23 mouse cellular contexts compared by ENCODE assay signal in the genomic region with DNA sequence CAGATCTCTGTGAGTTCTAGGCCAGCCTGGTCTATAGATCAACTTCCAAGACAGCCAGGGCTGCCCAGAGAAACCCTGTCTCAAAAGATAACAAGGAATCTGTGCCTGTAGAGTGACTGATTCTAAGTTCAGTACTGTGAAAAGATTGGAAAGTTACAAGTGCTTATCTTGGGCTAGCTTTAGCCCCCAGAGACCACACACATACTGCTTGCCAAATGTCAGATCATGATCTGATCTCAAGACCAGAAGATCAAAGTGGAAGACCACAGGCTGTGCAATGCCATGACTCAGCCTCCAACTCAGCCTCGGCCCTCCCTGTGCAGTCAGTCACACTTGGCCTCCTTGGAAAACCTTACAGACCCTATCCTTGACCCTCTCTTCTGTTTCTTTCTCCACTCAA. TPM values are rescaled to one million over a fixed set of nuclear protein-coding genes. Genes with fewer than 3 reads are reported as not detected.
DNase-seq lines count a peak whose midpoint lies in the region; ATAC-seq and TF ChIP-seq lines count a peak whose summit lies in the region.
"Had no signal": no experiment of that assay in that cellular context is flagged by ENCODE, and none has a peak within 500 bp of the region (broad histone marks: within the 10 kb centered on the region; RNA-seq: fewer than 3 reads in every experiment).

No protein-coding gene starts in this region.

- ATAC-seq in G1E (ENCODE audit: extremely low read depth, insufficient number of reproducible peaks, low FRiP score, poor library complexity, severe bottlenecking): peak; percentile 22; the same call in 1 of the 2 replicates
- no peak for ATAC-seq in kidney, embryonic 14.5 days (ENCODE audit: low FRiP score, low TSS enrichment)
- ATAC-seq: forebrain, embryonic 14.5 days; intestine, embryonic 16.5 days had no signal

- no peak overlapping the region for H3K4me2 ChIP-seq in kidney, embryonic 14.5 days (replicated peaks; ENCODE audit: low read depth, low read length)
- H3K4me2 ChIP-seq: embryonic facial prominence, embryonic 15.5 days; heart, embryonic 13.5 days; hindbrain, embryonic 15.5 days had no signal

- peaks cover 93% of the 10 kb centered on the region for H3K36me3 ChIP-seq in G1E (replicated peaks)
- peaks cover 82% of the 10 kb centered on the region for H3K36me3 ChIP-seq in kidney, embryonic 14.5 days (ENCODE audit: control insufficient read depth, insufficient read depth, low read length)

- 89% methylated on average over 1 of the region's 1 CpGs for WGBS in kidney, embryonic 14.5 days

- H3K4me3 ChIP-seq in layer of hippocampus, adult 2 months: no peak overlapping the region
- no peak overlapping the region for H3K4me3 ChIP-seq in G1E (ENCODE audit: low read depth, low read length)
- no peak overlapping the region for H3K4me3 ChIP-seq in kidney, embryonic 14.5 days (ENCODE audit: low read length)
- H3K4me3 ChIP-seq: embryonic facial prominence, embryonic 15.5 days; erythroblast, embryonic 14.5 days; forebrain, embryonic 10.5 days; heart, embryonic 13.5 days; hindbrain, embryonic 15.5 days had no signal

- peak; percentile 41 to 77 for DNase-seq in adrenal gland, adult (ENCODE audit: inconsistent age in 2 of 2, low spot score in 1 of 2)
- no peak for DNase-seq in adrenal gland, postnatal 10 days
- DNase-seq in layer of hippocampus, adult 2 months (ENCODE audit: low spot score in 2 of 2): no peak
- no peak for DNase-seq in layer of hippocampus, adult 8-10 months (ENCODE audit: low spot score in 2 of 2)
- no peak for DNase-seq in G1E (ENCODE audit: low spot score)
- DNase-seq in frontal cortex, adult 2 months (ENCODE audit: extremely low spot score in 1 of 2, low spot score in 1 of 2): no peak
- DNase-seq: cerebellum, adult 2 months; cerebellum, postnatal 10 days; gastrocnemius, postnatal 36 days; heart, adult 11 months; heart, postnatal 36 days had no signal

- no peaks in the 10 kb centered on the region for H3K9me3 ChIP-seq in G1E (replicated peaks)
- H3K9me3 ChIP-seq in kidney, embryonic 14.5 days (ENCODE audit: control insufficient read depth, low read length): no peaks in the 10 kb centered on the region
- H3K9me3 ChIP-seq: embryonic facial prominence, embryonic 15.5 days; forebrain, embryonic 10.5 days; heart, embryonic 13.5 days; hindbrain, embryonic 15.5 days had no signal

- no peaks in the 10 kb centered on the region for H3K27me3 ChIP-seq in G1E (ENCODE audit: insufficient read depth, low read length)
- no peaks in the 10 kb centered on the region for H3K27me3 ChIP-seq in kidney, embryonic 14.5 days (ENCODE audit: control insufficient read depth, insufficient read depth, low read length)
- H3K27me3 ChIP-seq: CH12.LX; embryonic facial prominence, embryonic 15.5 days; heart, embryonic 13.5 days; hindbrain, embryonic 15.5 days had no signal

- no peak for TF ChIP-seq CTCF in layer of hippocampus, adult 2 months (conservative IDR thresholded peaks at IDR 0.05)
- TF ChIP-seq CTCF in G1E (IDR thresholded peaks at IDR 0.05; ENCODE audit: low read depth, low read length): no peak

- H3K27ac ChIP-seq in layer of hippocampus, adult 2 months: peak overlapping the region; percentile 36; the same call in 1 of the 2 replicates
- no peak overlapping the region for H3K27ac ChIP-seq in kidney, embryonic 14.5 days (ENCODE audit: low read depth, low read length)
- H3K27ac ChIP-seq: embryonic facial prominence, embryonic 15.5 days; forebrain, embryonic 10.5 days; heart, embryonic 13.5 days; hindbrain, embryonic 15.5 days had no signal

- no peak overlapping the region for H3K9ac ChIP-seq in kidney, embryonic 14.5 days (ENCODE audit: low read depth, low read length)
- H3K9ac ChIP-seq: embryonic facial prominence, embryonic 15.5 days; heart, embryonic 13.5 days; hindbrain, embryonic 15.5 days had no signal

- peaks cover 15% of the 10 kb centered on the region for H3K4me1 ChIP-seq in G1E (ENCODE audit: insufficient read depth, low read depth, low read length)
- H3K4me1 ChIP-seq in kidney, embryonic 14.5 days (ENCODE audit: control insufficient read depth, insufficient read depth, low read length): no peaks in the 10 kb centered on the region
- H3K4me1 ChIP-seq: embryonic facial prominence, embryonic 15.5 days; forebrain, embryonic 10.5 days; heart, embryonic 13.5 days; hindbrain, embryonic 15.5 days had no signal

RNA-seq across cellular contexts. Expression of gene Gm20671, which starts 7.6 kb away (rescaled TPM):
- not detected for total RNA-seq in adrenal gland, postnatal 10 days (2021)
- not detected for total RNA-seq in layer of hippocampus, adult 2 months (2021)
- total RNA-seq in layer of hippocampus, adult 8-10 months (2022): not detected
- total RNA-seq in G1E (2014; fragmentation: Nextera tagmentation) (2.3 TPM in 1 of 2 replicates, not detected in the other), G1E (2017) (not detected in 2 replicates)
- 3.7 and 12.9 TPM in 2 replicates for polyA plus RNA-seq in G1E (2012)
- polyA plus RNA-seq in frontal cortex, adult 2 months (2012; rRNA removed): not detected in 2 replicates
- not detected in 2 replicates for polyA plus RNA-seq in kidney, embryonic 14.5 days (2014; fragmentation: Nextera tagmentation; extraction: Ambion mirVana)
- polyA plus RNA-seq: embryonic facial prominence, embryonic 11.5 days; embryonic facial prominence, embryonic 15.5 days; forebrain, embryonic 10.5 days; forebrain, embryonic 14.5 days; heart, embryonic 13.5 days; heart, postnatal 0 days; hindbrain, embryonic 11.5 days; hindbrain, embryonic 15.5 days; intestine, embryonic 16.5 days had no signal

RNA-seq across cellular contexts. Expression of gene Prr14l, which starts 19.6 kb away (rescaled TPM):
- 10 to 100 TPM; 21.4 to 25.0 TPM for total RNA-seq in adrenal gland, postnatal 10 days (2021)
- total RNA-seq in layer of hippocampus, adult 2 months (2021): 10 to 100 TPM; 50.4 to 58.9 TPM
- 10 to 100 TPM; 42.3 to 65.8 (median 48.6) TPM for total RNA-seq in layer of hippocampus, adult 8-10 months (2022)
- 64.2 and 68.9 TPM in 2 replicates for total RNA-seq in G1E (2014; fragmentation: Nextera tagmentation)
- 35.8 and 40.3 TPM in 2 replicates for total RNA-seq in G1E (2017)
- 30.7 and 33.0 TPM in 2 replicates for polyA plus RNA-seq in G1E (2012)
- polyA plus RNA-seq in frontal cortex, adult 2 months (2012; rRNA removed): 15.0 and 15.2 TPM in 2 replicates
- polyA plus RNA-seq in kidney, embryonic 14.5 days (2014; fragmentation: Nextera tagmentation; extraction: Ambion mirVana): 12.6 and 20.7 TPM in 2 replicates

RNA-seq across cellular contexts. Expression of gene Depdc5, which starts 29.0 kb away (rescaled TPM):
- total RNA-seq in adrenal gland, postnatal 10 days (2021): 10 to 100 TPM; 30.1 to 38.4 TPM
- total RNA-seq in layer of hippocampus, adult 2 months (2021): 10 to 100 TPM; 67.8 to 73.2 TPM
- 10 to 100 TPM; 68.2 to 75.3 (median 72.5) TPM for total RNA-seq in layer of hippocampus, adult 8-10 months (2022)
- total RNA-seq in G1E (2014; fragmentation: Nextera tagmentation) (46.1 and 52.4 TPM in 2 replicates), G1E (2017) (24.6 and 27.2 TPM in 2 replicates)
- 2.5 and 5.4 TPM in 2 replicates for polyA plus RNA-seq in G1E (2012)
- polyA plus RNA-seq in frontal cortex, adult 2 months (2012; rRNA removed): 43.1 and 48.9 TPM in 2 replicates
- polyA plus RNA-seq in kidney, embryonic 14.5 days (2014; fragmentation: Nextera tagmentation; extraction: Ambion mirVana): 16.8 and 19.8 TPM in 2 replicates

RNA-seq across cellular contexts. Expression of gene Pisd, which starts 49.1 kb away (rescaled TPM):
- 10 to 100 TPM; 53.2 to 62.4 TPM for total RNA-seq in adrenal gland, postnatal 10 days (2021)
- 10 to 100 TPM; 61.7 to 67.0 TPM for total RNA-seq in layer of hippocampus, adult 2 months (2021)
- total RNA-seq in layer of hippocampus, adult 8-10 months (2022): 10 to 100 TPM; 60.9 to 65.6 (median 65.0) TPM
- total RNA-seq in G1E (2014; fragmentation: Nextera tagmentation) (22.3 and 24.2 TPM in 2 replicates), G1E (2017) (20.9 and 26.8 TPM in 2 replicates)
- 12.7 and 19.1 TPM in 2 replicates for polyA plus RNA-seq in G1E (2012)
- 71.7 and 78.7 TPM in 2 replicates for polyA plus RNA-seq in frontal cortex, adult 2 months (2012; rRNA removed)
- polyA plus RNA-seq in kidney, embryonic 14.5 days (2014; fragmentation: Nextera tagmentation; extraction: Ambion mirVana): 73.7 and 79.2 TPM in 2 replicates

Comparison
In these comparisons a context has a peak if more than half of its experiments do, and no peak if none do; other contexts are left out.
1. DNase-seq: peak in adrenal gland, adult (2 of 2); none in adrenal gland, postnatal 10 days (single experiment), layer of hippocampus, adult 2 months (0 of 2), layer of hippocampus, adult 8-10 months (0 of 2), G1E (single experiment) and frontal cortex, adult 2 months (0 of 2).